Mouse (Mus musculus): ENCODE results near the gene Prkg2.

DNA sequence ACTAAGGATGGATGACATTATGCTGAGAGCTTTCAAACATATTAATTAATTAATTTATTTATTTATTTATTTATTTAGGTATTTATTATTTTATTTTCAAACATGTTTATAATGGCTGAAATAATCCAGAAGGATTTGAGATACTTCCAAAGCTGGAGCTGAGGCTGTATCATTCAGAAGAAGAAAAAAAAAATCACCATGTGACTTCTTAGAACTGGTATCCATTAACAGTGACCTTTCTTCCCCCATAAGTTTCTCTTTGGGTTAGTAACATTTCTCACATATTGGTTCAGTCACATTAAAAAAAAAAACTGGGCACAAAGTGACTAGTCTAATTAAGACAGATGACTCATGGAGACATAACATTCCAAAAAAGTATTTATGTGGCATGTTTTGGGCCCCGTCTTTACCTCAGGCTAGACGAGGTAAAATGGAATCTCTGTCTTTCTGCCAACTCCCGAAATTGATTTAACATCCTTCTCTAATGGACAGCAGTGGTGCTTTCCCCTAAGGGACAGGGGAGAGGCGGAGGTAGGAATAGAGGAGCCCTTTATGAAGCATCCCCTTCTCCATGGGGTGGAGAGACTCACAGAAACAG, 86.6 kb downstream of the Prkg2 start:
- no peak for TF ChIP-seq CTCF (IDR thresholded peaks at IDR 0.05; ENCODE audit: insufficient read depth, low read length)
- no peak for TF ChIP-seq POLR2A (IDR thresholded peaks at IDR 0.05; ENCODE audit: borderline replicate concordance, extremely low read depth, low read depth, low read length)

All from lung, adult 2 months (tissue).